Mouse (Mus musculus) brown adipose tissue, adult 24 weeks (tissue): ENCODE measurements around the gene Hbq1b. TPM values are rescaled to one million over a fixed set of nuclear protein-coding genes. Genes with fewer than 3 reads are reported as not detected.
A peak's percentile ranks its signal among the peaks of the same experiment; 100 is the strongest.
"Not testable (repeated sequence)": the region's sequence is repeated elsewhere in the genome, so short reads cannot be mapped to it uniquely, and the experiment has no call there.

ENCODE experiments used
- H3K27ac ChIP-seq: fragments of 200-500 bp; replicated peaks from 2 replicates; pipeline ENCODE4 v1.5.1; 2012; ENCODE audit warnings: low read depth, mild to moderate bottlenecking, low read length
- H3K4me1 ChIP-seq: fragments of 200-500 bp; 2 replicates; pipeline ENCODE4 v1.6.1; 2012; ENCODE audit warnings: low read length, mixed read lengths; ENCODE audit not compliant: control insufficient read depth, insufficient read depth, insufficient read length
- H3K4me3 ChIP-seq: fragments of 200-500 bp; 2 replicates; pipeline ENCODE4 v1.5.1; 2012; ENCODE audit warnings: low read depth, mild to moderate bottlenecking, low read length, moderate library complexity; ENCODE audit not compliant: insufficient read depth
- polyA plus RNA-seq: library from polyadenylated mRNA; stranded (reverse); fragments of >200 nt; gene quantifications from 2 replicates; pipeline ENCODE4 v1.2.4, GENCODE M21; 2012; ENCODE audit not compliant: missing spikeins, insufficient read depth, insufficient read length

The Hbq1b gene
- polyA plus RNA-seq = not detected in 2 replicates

DNA sequence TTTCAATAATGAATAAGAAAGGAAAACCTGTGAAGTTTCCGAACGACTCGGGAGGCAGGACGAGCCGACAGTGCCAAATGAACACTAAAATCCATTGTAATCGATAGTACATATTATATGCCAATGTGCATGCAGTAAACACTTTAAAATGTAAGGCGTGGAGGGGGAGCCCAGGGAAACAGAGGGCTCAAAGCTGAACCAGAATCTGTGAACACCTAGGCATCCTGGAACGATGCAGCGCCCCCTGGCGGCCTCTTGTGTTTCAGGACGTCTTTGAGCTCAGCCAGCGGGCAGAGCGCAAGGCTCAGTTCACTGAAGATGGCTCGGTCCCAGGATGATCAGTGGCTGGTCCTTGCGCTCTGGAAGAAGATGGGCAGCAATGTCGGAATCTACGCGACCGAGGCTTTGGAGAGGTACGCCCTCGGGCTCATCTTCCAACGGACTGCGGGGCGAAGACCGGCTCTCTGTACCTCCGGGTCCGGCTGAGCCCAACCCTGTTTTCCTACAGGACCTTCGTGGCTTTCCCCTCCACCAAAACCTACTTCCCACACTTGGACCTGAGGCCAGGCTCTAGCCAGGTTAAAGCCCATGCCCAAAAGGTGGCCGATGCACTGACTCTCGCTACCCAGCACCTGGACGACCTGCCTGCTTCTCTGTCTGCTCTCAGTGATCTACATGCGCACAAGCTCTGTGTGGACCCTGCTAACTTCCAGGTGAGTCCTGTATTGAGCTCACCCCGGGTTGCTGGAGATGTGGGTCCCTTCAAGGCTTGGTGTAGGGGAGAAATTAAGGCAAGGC lies at the start of gene Hbq1b:
Gene Hbq1b, plus strand, starts transcription at position 271 of the 798 bp plus-strand sequence.
- not testable (repeated sequence) for H3K27ac ChIP-seq, H3K4me3 ChIP-seq, H3K4me1 ChIP-seq

GRCm38 (mm10) chr11:32237411-32237795 lies 49.4 kb upstream of the Hbq1b start:
- H3K27ac ChIP-seq = no peak overlapping the region
- no peak overlapping the region for H3K4me3 ChIP-seq
- H3K4me1 ChIP-seq = no peaks in the 10 kb centered on the region

GRCm38 (mm10) chr11:32238093-32238860 lies 48.5 kb upstream of the Hbq1b start:
- Histone ChIP-seq H3K4me3 (no peak overlapping the region), H3K4me1 (no peaks in the 10 kb centered on the region)

GRCm38 (mm10) chr11:32241391-32241790 lies 45.4 kb upstream of the Hbq1b start:
- Histone ChIP-seq H3K4me1 (peaks cover 2% of the 10 kb centered on the region; the same call in 1 of the 2 replicates), H3K4me3 (no peak overlapping the region), H3K27ac (no peak overlapping the region)

More at GRCm38 (mm10) chr11:32238093-32238860, 48.5 kb upstream of the Hbq1b start:
- no peak overlapping the region for H3K27ac ChIP-seq

DNA sequence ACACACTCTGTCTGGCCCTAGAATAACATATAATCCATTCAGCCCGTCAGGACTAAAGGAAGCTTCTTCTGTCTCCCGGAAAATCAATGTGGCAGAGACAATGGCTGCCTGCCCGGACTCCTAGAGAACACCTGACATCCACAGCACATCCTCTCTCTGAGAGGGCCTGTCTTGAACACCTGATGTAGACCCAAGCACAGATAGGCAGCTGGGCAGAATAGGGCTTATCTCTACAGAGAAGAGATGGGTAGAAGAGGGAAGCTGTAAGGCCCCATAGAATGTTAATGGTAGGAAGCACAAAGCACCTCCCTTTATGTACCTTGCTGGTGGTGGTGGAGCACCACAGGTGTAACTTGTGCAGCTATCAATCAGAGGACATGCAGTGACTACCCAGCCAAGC lies 44.6 kb upstream of the Hbq1b start:
- Histone ChIP-seq H3K27ac (no peak overlapping the region), H3K4me1 (peaks cover 2% of the 10 kb centered on the region; the same call in 1 of the 2 replicates), H3K4me3 (no peak overlapping the region)

DNA sequence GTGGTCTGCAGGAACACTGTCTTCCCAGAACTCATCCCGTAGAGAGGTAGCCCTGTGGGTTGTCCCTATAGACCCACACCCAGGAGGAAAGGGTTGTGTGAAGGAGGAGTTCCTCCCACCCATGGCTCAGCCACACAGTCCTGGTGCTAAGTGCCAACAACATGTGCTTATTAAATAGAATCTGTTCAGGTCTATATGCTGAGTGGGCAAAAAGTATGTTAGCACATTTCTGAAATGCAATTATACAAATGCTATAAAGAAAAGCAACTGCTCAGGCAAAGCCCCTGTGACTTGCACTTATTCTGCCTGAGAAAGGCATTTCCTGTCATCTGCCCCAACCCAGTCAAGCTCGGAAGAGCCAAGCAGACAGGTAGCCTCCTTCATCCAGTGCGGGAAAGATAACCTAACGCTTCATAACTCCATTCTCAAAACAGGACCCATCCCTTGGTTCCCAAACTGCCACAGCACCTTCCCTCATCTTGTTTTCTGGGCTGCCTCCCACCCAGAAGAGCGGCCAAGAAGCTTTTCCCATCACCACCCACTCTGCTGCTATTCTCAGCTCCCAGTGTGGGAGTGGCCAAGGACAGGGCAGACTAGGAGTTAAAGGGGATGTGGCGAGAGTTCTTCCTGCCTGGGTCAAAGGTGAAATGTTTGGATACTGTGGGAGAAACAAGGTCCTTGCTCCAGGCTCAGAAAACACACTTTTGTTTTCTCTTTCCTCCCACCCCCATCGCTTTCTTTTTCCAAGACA lies 43.4 kb upstream of the Hbq1b start:
- H3K4me1 ChIP-seq = peaks cover 2% of the 10 kb centered on the region; the same call in 1 of the 2 replicates
- no peak overlapping the region for H3K4me3 ChIP-seq
- peak overlapping the region; percentile 58; the same call in 1 of the 2 replicates for H3K27ac ChIP-seq

- H3K4me3 ChIP-seq = no peak overlapping the region
- peak overlapping the region; percentile 58 for H3K27ac ChIP-seq
- peaks cover 2% of the 10 kb centered on the region; the same call in 1 of the 2 replicates for H3K4me1 ChIP-seq
Observed at GRCm38 (mm10) chr11:32244064-32244463, 42.7 kb upstream of the Hbq1b start.

DNA sequence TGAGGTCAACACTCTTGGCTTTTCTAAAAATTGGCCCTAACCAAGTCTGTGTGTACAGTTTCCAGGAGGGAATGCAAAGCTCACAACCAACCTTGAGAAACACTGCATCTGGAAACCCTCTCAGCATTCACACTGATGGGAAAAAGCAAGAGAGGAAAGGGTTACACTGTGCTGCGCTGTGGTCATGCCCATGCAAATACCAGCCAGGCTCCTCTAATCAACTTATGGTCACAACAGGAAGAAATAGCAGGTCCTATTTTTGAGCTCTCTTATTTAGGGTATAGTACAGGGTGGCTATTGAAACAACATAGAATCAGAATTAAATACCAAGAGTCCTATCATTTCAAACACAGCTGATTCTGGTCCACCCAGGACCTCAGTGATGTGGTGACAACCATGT lies 42.1 kb upstream of the Hbq1b start:
- Histone ChIP-seq H3K4me1 (peaks cover 2% of the 10 kb centered on the region; the same call in 1 of the 2 replicates), H3K27ac (0 out of 2 replicates have a peak overlapping the region, but pooled peaks have one; percentile 21), H3K4me3 (no peak overlapping the region)

- Histone ChIP-seq H3K4me1 (peaks cover 2% of the 10 kb centered on the region; the same call in 1 of the 2 replicates), H3K4me3 (no peak overlapping the region), H3K27ac (no peak overlapping the region)
Observed at GRCm38 (mm10) chr11:32245614-32246013, 41.2 kb upstream of the Hbq1b start.

GRCm38 (mm10) chr11:32247068-32247467 lies 39.7 kb upstream of the Hbq1b start:
- no peak overlapping the region for H3K4me3 ChIP-seq
- H3K4me1 ChIP-seq = peaks cover 2% of the 10 kb centered on the region; the same call in 1 of the 2 replicates
- H3K27ac ChIP-seq = no peak overlapping the region

DNA sequence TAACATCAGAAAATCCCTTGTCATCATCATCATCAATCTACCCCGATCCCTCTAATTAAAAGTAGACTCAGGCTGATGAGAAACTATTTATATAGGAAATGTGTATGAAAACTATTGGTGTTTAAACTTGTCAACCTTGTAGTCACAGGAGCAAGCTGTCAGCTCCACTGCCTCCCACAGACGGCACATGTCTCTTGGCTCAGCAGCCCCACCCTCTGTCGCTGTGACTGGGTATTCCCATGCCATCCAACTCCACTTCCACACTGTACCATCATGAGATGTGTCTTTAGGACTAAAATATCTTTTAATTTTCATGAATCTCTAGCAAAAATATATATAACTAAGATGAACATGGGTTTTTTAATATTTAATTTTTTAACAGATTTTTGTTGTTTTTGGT lies 38.4 kb upstream of the Hbq1b start:
- peaks cover 2% of the 10 kb centered on the region; the same call in 1 of the 2 replicates for H3K4me1 ChIP-seq
- H3K27ac ChIP-seq = no peak overlapping the region
- H3K4me3 ChIP-seq = no peak overlapping the region

DNA sequence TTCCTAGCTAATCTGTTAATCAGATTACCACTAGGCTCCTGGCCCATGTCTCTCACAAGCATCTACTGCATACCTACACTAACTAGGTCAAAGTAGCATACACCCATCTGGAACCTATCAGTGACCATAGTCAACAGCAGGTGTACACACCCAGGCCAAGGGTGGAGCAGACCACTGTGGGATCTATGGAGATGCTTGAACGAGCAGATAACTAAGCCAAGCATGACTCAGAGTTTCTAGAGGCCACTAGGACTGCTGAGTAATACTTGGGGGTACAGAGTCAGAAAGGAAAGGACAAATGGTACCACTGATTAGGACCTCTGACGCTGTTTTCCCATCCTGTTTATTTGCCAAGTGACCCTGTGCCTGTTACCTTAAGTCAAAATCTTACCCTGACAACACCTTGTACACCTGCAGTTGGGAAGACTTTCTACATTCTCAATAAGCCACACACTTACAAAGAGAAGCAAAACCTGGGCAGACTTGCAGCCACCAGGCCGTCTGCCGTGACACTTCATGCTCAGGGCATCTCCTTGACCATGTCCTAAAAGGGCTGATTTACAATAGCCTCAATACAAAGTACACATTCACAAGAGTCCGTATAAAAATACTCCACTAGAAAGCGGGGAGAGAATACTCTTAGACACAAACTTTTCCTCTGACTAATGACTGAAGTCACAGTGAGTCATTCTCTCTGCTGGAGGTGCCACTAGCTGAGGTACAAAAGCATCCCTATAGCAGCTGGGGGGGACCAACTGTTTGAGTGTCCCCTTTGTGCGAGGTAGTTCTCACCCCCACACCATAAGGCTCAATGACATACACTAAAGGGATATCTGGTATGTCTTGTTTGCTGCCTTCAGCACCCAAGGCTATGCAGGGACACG lies 35.6 kb upstream of the Hbq1b start:
- Histone ChIP-seq H3K4me3 (no peak overlapping the region), H3K27ac (no peak overlapping the region), H3K4me1 (no peaks in the 10 kb centered on the region)

DNA sequence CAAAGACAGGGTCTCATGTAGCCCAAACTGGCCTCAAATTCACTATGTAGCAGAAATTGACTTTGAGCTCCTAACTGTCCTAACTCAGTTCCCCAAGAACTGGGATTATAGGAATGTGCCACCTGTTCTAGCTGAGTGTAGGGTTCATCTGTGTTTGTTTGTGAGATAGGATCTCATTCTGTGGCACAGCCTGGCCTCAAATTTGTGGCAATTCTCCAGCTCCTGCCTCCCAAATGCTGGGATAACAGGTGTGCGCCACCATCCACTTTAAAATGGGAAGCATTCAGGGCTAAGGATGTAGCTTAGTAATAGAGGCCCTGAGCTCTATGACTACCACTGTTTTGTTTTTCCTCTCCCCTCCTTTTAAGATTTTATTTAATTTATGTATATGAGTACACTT lies 33.6 kb upstream of the Hbq1b start:
- Histone ChIP-seq H3K27ac (no peak overlapping the region), H3K4me1 (no peaks in the 10 kb centered on the region), H3K4me3 (no peak overlapping the region)

- Histone ChIP-seq H3K27ac (no peak overlapping the region), H3K4me3 (no peak overlapping the region), H3K4me1 (no peaks in the 10 kb centered on the region)
Observed at GRCm38 (mm10) chr11:32256146-32256545, 30.6 kb upstream of the Hbq1b start.
